Mouse (Mus musculus): ENCODE results near the gene Arf3.

Arf3 gene

DNA sequence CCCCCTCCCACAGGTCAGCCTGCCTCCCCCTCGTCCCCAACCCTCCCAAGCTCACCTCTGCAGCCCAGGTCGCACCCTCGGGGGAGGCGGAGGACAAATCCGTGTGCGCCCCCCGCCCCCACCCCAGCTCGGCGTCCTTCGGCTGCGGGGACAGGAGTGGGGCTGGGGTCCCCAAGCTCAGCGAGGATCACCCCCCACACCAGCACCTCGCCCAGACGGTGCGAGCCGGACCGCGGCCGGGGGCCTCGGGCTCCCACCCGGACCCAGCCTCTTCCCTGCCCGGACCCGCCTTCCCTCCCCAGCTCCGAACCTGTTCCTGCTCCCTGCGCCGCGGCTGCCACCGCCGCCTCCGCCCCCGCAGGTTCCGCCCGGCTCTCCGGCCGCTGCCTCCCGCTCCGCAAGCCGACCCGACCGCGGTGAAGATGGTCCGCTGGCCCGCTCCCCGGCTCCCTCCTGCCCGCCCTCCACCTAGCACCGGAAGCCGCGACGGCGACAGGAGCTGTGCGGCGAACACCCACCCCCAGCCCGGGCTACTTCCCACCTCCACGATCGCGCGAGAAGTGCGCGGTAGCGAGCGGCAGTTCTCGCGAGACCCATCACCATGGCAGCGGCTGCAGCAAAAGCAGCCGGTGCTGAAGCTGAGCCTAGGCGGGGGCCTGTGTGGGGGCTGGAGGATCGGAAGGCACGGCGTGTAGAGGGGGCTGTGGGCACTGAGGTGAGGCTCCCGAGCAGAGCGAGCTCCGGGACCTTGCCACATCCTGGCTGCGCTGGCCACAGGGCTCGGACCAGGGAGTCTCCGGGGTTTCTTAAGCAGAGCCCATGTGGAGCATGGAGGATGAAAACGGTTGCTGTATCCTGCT is at the start of gene Arf3:
TSS of gene Arf3 (minus strand) at position 545 of the 860 bp plus-strand sequence.
- peak; percentile 97 to 98 for DNase-seq

DNA sequence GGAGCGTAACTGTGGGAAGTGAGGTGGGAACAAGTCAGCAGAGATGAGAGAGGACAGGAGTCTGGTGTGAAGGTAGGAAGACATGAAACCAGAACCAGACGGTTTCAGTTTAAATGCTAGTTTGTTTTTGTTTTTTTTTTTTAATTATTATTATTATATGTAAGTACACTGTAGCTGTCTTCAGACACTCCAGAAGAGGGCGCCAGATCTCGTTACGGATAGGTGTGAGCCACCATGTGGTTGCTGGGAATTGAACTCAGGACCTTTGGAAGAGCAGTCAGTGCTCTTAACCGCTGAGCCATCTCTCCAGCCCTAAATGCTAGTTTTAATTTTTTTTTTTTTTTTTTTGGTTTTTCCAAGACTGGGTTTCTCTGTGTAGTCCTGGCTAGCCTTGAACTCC is 47.2 kb upstream of the Arf3 start:
- DNase-seq: peak in 1 of 2 experiments; percentile 22

- DNase-seq: peak in 1 of 2 experiments; percentile 48
Observed at GRCm38 (mm10) chr15:98809390-98809789, 46.4 kb upstream of the Arf3 start, which contains the start of gene Ddn. Gene Ddn, minus strand, starts transcription at chr15:98809490.

DNA sequence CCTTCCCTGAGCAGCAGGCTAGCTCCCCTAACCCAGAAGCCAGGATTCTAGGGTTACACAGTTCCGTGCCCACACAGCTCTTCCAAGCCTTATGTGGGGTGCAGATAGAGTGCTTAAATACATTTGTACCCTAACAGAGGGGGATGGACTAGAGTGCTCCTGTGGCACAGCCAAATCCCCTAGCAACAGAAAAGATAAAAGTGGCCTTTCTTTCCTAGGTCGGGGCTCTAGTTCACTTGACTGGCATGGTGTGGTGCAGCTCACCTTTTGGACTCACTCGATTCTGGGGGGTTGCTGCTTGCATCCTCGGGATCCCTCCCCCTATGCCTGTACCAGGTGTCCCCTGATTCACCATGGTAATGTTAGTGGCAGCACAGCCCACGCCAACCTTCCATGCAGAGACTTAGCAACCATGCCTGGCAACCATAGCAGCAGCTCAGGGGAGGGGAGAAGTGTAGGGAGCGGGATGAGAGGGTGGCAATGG is 45.7 kb upstream of the Arf3 start:
- no peak for DNase-seq

GRCm38 (mm10) chr15:98807895-98808650 is 45.1 kb upstream of the Arf3 start:
- peak; percentile 48 to 63 for DNase-seq

DNA sequence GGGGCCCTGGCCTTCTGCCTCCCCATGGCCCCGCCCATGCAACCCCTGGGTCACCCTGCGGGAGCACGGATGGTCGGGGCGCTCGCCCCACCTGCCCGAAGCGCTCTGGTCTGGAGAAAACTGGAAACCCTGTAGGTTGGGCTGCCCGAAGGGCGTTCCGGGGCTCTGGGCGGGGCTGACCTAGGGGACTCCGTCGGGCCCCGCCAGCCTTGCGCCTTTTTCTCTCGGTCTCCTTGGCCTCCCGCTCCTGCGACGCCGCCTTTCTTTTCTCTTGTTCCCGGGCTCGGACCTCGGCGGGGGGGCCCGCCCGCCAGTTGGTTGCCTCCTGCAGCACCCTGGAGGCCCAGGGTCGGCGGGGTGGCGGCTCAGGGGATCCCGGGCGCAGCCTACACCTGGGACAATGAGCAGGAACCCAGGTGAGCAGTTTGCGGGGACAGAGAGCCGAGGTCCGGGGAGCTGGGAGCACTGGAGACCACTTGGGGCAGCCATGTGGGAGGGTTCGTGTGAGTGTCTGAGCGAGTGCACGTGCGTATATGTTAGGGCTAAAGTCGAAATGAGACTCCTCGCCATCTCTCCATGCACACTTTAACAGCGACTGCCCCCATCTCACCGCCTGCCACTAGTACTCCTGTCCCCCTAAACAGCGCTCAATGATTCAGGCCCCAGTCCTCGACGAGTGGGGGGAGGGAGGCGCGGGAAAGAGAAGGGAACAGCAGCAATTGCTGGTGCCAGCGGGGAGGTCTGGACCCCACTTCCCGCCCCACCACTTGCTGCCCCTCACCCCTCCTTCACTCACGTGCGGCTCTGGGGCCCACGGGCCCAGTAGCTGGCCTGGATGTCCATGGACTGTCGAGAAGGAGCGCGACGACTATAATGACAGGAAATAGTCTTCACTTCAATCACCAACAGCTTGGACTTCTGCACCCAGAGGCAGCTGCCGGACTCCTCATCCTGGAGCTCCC is 44.1 kb upstream of the Arf3 start:
- peak; percentile 43 to 63 for DNase-seq

GRCm38 (mm10) chr15:98806071-98806808 is 43.2 kb upstream of the Arf3 start:
- DNase-seq: peak in 1 of 2 experiments; percentile 18

DNA sequence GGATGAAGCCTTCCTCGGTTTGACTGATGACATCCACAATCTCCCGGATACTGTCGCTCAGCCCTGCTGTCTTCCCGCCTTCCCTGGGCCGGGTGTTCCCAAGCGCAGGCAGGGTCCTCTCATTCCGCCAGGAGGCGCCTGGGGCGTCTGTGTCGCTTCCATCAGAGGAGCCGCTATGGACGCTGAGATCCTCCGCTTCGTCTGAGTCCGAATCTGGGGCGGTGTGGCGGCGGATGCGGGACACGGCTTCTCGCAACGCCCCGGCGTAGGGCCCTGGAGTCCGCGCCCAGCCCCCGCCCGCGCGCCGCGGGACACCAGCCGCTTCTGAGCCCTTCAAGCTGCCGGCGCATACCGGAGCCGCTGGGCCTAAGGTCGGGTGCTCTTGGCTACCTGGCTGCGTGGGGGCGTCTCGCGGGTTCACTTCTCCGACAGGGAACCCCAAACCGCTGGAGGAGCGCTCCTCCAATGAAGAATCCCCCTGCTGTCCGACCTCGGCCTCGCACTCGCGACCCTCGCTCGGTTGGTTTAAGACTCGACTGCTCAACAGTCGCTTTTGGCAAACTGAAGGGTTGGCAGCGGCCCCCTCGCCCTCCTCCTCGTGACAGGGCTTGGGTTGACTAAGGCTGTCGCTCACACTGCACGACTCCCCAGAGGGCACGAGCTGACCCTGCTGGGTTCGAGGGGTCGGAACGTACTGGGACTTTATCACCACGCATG is 42.5 kb upstream of the Arf3 start:
- peak; percentile 87 to 91 for DNase-seq

- DNase-seq: peak; percentile 91
Observed at GRCm38 (mm10) chr15:98804054-98804453, 41.0 kb upstream of the Arf3 start.

GRCm38 (mm10) chr15:98802926-98803325 is 39.9 kb upstream of the Arf3 start:
- no peak for DNase-seq

DNA sequence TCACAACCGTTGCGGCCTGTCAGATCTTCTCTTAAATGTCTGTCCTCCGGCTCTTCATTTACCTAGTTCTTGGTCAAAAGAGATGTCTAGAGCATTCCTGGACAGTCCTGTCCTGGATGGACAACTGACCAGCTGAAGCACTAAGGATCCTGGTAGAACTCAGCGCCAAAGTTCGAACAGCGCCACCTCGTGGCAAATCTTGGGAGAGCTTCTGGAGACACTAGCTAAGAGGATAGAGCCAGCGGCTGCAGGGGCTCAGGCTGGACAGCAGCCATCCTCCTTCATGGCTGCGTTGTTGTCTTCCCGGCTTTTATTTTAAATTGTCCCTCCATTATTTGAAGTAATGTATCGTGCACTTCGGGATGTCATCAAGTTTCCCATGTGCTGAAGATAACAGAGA is 36.4 kb upstream of the Arf3 start:
- DNase-seq: peak; percentile 93 to 94

DNA sequence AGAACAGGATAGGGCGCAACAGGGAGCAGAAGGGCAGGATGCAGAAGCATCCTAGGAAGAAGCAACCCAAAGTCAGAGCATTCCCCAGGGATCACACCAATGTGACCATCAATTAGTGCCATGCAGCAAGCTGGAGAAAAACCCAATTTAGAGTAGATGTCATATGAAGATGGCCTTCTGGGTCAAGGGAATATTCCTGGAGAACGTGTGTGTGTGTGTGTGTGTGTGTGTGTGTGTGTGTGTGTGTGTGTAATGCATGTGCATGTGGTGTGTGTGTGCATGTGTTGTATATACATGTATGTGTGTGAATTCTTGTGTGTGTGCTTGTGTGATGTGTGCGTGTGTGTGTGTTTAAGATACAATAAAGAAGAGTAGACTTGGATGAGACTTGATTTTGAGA is 35.9 kb upstream of the Arf3 start:
- DNase-seq: no peak

- no peak for DNase-seq
Observed at GRCm38 (mm10) chr15:98797835-98798492, 35.0 kb upstream of the Arf3 start.

- peak in 1 of 2 experiments; percentile 43 for DNase-seq
Observed at GRCm38 (mm10) chr15:98796803-98797595, 34.0 kb upstream of the Arf3 start.

- peak; percentile 41 to 55 for DNase-seq
Observed at GRCm38 (mm10) chr15:98793141-98793698, 30.2 kb upstream of the Arf3 start.

- no peak for DNase-seq
Observed at GRCm38 (mm10) chr15:98792233-98793020, 29.4 kb upstream of the Arf3 start.

DNA sequence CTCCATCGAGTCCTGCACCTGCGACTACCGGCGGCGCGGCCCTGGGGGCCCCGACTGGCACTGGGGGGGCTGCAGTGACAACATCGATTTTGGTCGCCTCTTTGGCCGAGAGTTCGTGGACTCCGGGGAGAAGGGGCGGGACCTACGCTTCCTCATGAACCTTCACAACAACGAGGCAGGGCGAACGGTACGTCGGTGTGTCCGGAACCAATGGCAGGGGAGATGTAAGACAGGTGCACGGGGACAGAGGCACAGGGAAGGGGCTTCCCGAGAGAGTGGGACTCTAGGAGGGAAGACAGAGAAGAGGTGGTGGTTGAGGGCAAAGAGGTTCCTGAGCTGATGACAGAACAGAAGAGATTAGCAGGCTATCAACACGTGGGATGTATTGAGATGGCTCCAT is 28.8 kb upstream of the Arf3 start:
- no peak for DNase-seq

DNA sequence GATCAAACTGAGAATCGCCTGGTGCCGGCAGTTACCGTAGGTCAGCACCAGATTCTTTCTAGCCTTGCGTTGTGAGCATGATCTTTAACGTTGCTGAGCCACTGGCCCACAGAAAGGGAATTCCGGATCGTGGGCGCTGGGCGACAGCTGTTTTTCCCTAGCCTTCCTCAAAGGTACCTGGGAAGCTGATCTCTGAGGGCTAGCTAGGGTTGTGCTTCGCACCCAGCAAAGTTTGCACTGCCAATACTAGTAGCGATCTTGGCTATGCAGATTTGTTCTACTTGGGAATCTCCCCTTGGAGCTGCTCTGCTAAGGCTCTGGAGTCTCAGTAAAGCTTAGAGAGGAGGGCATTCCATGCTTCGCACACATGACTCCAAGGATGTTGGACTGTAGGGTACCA is 28.2 kb upstream of the Arf3 start:
- DNase-seq: no peak

All from kidney, postnatal 4 days (tissue).